Mouse (Mus musculus) megakaryocyte-erythroid progenitor cell, adult 5-6 weeks (primary cell): ENCODE measurements around the gene Sapcd1. TPM values are rescaled to one million over a fixed set of nuclear protein-coding genes. Genes with fewer than 3 reads are reported as not detected.
A peak's percentile ranks its signal among the peaks of the same experiment; 100 is the strongest.
"Not testable (repeated sequence)": the region's sequence is repeated elsewhere in the genome, so short reads cannot be mapped to it uniquely, and the experiment has no call there.

ENCODE experiments used
- ATAC-seq: replicated peaks from 2 replicates; pipeline ENCODE4 v1.8.0; 2016; ENCODE audit warnings: mild to moderate bottlenecking, inconsistent platforms; ENCODE audit not compliant: severe bottlenecking, poor library complexity, low FRiP score, low TSS enrichment
- total RNA-seq, 2 experiments: library from RNA; stranded (forward) in 1 of 2; stranded (reverse) in 1 of 2; fragments of 200-1000, 215-1000 nt in 1 of 2; fragments of >200 nt in 1 of 2; fragmentation: Nextera tagmentation in 1 of 2; gene quantifications; 2 replicates each; pipeline ENCODE4 v1.2.3; 2014 to 2017

The Sapcd1 gene
- total RNA-seq, 2 experiments from 2014 or later = 14.7 TPM; not detected in 1

DNA sequence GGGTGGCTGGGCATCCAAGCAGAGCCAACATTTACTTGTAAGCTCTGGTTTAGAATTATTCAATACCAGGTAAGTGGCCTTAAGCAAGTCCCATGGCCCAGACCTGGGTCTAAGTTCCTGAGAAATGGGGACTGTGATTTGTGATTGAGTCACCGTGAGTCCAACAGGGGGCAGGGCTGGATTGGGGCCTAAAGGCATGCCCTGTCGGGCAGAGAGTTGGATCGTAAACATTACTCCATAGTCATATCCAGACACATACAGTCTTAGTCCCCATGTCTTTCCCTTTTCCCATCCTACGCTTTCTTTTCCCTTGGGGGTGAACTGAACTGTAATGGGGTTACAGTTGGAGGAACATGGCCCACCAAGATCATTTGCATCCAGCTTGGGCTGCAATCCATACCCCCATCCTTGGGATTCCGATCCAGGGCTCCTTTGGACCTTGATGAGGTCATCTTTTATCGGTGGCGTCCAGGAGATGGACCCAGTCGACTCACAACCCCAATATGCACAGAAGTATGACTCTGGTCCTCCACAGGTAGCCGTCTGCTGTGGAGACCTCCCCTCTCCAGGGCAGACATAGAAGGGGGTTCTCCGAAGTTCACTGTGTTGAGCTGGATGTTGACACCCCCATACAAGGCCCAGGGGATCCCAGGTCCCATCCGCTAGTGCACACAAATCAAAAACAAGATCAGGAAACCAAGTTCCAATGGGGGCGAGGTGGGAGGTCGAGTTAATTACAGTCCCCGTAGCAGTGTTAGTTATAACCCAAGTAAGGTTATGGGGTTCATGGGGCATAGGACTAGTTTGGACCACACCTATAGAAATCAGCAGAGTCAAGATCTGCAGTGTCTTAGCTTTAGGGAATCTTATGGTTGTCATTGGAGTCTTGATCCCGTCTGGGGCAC lies 29.0 kb downstream of the Sapcd1 start:
- no peak for ATAC-seq

DNA sequence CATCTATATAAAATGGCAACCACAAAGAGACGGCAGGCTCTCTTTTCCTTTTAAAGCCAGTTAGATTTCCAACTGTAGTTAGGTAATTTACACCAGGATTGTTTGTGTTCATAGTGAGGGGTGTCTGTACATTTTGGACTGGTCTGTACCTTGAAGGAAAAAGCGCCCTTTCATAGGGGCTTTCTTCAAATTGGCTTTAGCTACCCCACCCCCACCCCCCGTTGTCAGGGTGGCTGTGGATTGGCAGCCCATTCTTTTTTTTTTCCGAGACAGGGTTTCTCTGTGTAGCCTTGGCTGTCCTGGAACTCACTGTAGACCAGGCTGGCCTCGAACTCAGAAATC lies 30.7 kb downstream of the Sapcd1 start:
- ATAC-seq = no peak

DNA sequence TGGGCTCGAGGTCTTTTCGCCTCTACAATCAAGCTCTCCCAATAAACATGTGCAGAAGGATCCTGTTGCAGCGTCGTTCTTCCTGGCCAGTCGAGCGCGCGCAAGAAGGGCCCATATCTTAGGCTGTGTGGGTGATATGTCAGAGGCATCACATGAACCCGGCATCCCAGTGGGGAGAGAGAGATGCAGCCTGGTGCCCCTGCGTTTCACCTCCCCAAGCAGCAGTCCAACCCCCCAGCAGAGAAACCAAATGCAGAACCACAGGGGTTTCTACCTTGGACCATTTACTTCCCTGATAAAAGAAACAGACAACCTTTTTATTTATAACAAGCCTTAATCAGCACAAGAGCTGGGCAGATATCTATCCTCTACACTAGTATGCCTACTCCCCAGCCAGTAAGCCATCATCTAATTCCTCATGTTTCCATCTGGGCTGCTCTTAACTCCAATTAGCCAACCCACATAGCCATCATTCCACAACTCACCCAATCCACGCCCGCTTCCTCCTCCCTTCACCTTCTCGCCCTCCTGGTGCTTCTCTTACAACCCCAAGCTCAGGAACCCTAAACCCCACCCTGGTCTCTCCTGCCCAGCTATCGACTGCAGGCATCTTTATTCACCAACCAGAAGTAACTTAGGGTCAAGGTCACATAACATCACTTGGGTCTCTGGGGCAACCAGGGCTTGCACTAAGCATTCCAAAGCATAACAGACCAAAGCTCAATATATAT lies 31.2 kb downstream of the Sapcd1 start:
- ATAC-seq = no peak

DNA sequence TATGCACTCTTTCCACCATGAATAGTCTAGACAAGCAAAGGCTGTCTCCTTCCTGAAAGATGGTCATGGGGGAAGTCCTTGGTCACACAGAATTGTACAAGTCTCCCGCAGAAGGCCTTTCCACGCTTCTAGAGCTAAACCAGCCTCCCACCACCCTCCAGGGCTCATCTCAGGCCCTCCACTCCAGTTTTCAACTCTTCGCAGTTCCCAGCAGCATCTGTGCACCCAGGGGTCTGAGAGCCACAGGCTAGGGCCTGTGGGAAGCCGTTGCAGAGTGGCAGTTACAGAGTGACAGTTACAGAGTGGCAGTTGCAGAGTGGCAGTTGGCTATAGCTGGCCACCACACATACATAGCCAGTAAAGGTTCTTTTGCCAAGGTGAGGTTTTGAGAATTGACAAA lies 31.9 kb downstream of the Sapcd1 start:
- ATAC-seq = not testable (repeated sequence)

DNA sequence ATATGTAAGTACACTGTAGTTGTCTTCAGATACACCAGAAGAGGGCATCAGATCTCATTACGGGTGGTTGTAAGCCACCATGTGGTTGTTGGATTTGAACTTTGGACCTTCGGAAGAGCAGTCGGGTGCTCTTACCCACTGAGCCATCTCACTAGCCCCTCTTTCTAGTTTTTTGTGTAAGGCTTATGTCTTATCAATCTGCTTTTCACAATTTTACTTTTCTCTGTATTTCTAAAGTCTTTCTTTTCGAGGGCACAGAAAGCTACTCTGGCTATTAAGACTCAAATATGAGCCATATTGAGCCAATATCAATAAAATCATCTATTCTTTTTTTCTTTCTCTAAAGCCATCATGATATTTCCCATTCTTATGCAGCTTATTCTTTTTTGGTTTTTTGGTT lies 32.6 kb downstream of the Sapcd1 start:
- ATAC-seq = not testable (repeated sequence)

DNA sequence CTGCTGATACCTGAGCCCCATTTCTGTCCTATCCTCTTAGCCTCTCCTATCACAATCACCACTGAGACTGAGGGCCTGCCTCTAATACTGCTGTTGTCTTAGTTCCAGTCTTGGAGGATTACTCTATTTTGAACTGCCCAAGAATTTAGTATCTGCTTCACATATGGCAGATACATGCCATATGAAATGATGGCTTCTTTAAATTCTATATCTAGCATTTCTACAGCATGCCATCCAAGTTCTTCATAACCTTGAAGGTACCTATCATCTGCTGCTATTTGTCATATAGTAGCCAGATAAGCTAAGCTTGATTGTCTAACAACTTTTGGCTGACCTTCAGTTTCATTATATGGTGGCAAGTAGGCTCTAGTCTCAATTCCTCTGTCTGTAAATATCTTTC lies 33.1 kb downstream of the Sapcd1 start:
- no peak for ATAC-seq

DNA sequence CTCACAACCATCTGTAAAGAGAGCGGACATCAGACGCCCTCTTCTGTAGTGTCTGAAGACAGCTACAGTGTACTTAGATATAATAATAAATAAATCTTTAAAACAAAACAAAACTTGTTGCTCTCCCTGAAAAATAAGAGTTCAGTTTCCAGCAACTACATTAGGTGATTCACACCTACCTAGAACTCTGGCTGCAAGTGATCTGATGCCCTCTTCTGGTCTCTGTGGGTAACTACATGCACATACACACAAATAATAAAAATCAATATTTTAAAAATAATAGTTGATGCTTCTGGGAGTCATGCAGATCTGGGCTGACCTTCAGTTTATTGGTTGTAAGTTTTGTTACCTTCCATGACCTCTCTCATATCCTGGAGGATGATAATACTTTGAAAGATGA lies 43.6 kb downstream of the Sapcd1 start:
- ATAC-seq = no peak

DNA sequence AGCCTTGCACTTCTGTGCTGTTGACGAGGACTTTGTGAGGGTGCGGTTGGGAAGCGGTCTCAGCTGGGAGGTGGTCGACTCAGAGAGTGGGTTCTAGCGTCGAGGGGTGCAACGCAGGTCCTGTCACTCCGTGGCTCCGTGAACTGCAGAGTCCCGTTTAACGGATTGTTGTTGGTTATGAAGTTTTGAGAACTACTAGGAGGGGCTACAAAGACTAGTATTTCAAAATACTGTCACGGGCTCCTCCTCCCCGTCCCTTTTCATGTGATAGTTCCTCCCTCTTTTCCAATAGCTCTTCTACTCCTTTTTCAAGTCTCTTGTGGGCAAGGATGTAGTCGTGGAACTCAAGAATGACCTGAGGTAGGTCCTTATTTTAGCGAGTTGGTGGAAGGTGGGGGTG lies 45.5 kb downstream of the Sapcd1 start:
- ATAC-seq = peak; percentile 27

DNA sequence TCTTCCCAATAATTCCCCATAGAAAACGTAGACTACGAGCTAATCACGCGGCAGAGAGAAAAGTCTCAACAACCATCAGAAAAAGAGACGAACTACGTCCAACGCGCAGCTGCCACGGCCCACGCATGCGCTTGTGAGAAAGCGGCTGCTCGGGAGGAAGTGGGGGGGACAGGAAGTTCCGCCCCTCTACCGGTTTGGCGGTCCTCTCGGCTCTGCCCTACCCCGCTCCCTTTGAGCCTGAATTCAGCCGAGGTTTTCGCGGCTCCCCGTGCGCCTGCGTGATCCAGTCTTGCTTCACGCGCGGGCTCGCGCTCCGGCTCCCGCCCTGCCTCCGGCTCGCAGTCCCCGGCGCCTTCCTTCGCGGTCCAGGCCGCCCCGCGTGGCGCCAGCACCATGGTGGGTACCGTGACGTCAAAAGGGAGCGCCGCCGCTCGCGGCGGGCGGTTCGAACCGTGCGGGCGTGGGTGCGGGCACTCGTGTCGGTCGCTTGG lies 46.1 kb downstream of the Sapcd1 start, which contains the start of gene Lsm2:
Gene Lsm2 (plus strand): TSS at position 173 of the 491 bp plus-strand sequence.
- peak; percentile 80 for ATAC-seq

DNA sequence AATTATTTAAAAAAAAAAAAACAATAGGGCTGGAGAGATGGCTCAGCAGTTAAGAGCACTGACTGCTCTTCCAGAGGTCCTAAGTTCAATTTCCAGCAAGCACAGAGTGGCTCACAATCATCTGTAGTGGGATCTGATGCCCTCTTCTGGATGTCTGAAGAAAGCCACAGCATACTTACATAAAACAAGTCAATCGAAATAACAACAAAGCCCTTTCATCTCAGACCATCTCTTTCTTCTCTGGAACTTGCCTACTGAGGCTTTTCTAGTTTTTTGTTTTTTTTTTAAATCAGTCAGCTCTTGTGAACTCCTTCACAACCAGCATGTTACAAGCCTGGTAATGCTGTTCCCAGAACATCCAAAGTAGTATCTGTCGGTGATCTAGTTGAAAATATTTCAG lies 47.2 kb downstream of the Sapcd1 start:
- no peak for ATAC-seq

DNA sequence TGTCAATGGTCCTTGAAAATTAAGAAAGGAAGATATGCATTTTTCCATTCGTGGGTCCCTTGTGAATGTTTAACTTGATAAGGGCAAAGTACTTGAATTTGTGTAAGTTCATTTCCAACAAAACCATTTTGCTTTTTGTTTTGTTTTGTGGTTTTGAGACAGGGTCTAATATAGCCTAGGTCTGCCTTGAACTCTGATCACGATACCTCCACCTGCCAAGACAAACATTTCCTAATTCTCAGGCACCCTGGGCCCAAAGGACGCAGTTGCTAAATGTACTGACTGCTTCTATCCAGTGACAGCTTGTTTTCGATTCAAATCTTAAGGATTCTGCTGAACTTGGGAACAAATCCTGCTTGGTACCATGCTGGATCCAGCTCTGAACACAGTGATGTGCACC lies 48.2 kb downstream of the Sapcd1 start:
- ATAC-seq = no peak

DNA sequence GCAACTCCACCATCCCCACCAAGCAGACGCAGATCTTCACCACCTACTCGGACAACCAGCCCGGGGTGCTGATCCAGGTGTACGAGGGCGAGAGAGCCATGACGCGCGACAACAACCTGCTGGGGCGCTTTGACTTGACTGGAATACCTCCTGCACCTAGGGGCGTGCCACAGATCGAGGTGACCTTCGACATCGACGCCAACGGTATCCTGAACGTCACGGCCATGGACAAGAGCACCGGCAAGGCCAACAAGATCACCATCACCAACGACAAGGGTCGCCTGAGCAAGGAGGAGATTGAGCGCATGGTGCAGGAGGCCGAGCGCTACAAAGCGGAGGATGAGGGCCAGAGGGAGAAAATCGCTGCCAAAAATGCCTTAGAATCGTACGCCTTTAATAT lies 49.6 kb downstream of the Sapcd1 start:
- no peak for ATAC-seq

DNA sequence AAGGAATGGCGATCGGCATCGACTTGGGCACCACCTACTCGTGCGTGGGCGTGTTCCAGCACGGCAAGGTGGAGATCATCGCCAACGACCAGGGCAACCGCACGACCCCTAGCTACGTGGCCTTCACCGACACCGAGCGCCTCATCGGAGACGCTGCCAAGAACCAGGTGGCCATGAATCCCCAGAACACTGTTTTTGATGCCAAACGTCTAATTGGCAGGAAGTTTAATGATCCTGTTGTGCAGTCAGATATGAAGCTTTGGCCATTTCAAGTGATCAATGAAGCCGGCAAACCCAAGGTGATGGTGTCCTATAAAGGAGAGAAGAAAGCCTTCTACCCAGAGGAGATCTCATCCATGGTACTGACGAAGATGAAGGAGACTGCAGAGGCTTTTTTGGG lies 50.8 kb downstream of the Sapcd1 start:
- ATAC-seq = no peak

Other genes with a start within 250 kb of the Sapcd1 start
Only the 30 nearest of the 46 such genes appear.
- gene Gm20547, start 146.0 kb downstream of the Sapcd1 start, total RNA-seq (2014; fragmentation: Nextera tagmentation) = not detected in 2 replicates
- gene Gm20547, start 146.0 kb downstream of the Sapcd1 start, total RNA-seq (2017) = not detected in 2 replicates
- 8.6 TPM in 1 of 2 replicates, not detected in the other for gene C2, start 129.8 kb downstream of the Sapcd1 start, total RNA-seq (2014; fragmentation: Nextera tagmentation)
- 5.7 and 7.4 TPM in 2 replicates for gene C2, start 129.8 kb downstream of the Sapcd1 start, total RNA-seq (2017)
- gene Ehmt2, start 129.5 kb downstream of the Sapcd1 start, total RNA-seq (2014; fragmentation: Nextera tagmentation) = 86.2 and 86.5 TPM in 2 replicates
- 72.7 and 83.8 TPM in 2 replicates for gene Ehmt2, start 129.5 kb downstream of the Sapcd1 start, total RNA-seq (2017)
- not detected in 2 replicates for gene Slc44a4, start 113.5 kb downstream of the Sapcd1 start, total RNA-seq (2014; fragmentation: Nextera tagmentation)
- not detected in 2 replicates for gene Slc44a4, start 113.5 kb downstream of the Sapcd1 start, total RNA-seq (2017)
- 5.2 and 7.0 TPM in 2 replicates for gene Neu1, start 96.8 kb downstream of the Sapcd1 start, total RNA-seq (2014; fragmentation: Nextera tagmentation)
- gene Neu1, start 96.8 kb downstream of the Sapcd1 start, total RNA-seq (2017) = 3.7 and 5.4 TPM in 2 replicates
- 13.6 and 28.5 TPM in 2 replicates for gene Hspa1b, start 68.8 kb downstream of the Sapcd1 start, total RNA-seq (2014; fragmentation: Nextera tagmentation)
- 62.5 and 83.5 TPM in 2 replicates for gene Hspa1b, start 68.8 kb downstream of the Sapcd1 start, total RNA-seq (2017)
- gene Gm20481, start 58.1 kb downstream of the Sapcd1 start, total RNA-seq (2014; fragmentation: Nextera tagmentation) = not detected in 2 replicates
- not detected in 2 replicates for gene Gm20481, start 58.1 kb downstream of the Sapcd1 start, total RNA-seq (2017)
- 6.5 and 10.1 TPM in 2 replicates for gene Hspa1a, start 55.9 kb downstream of the Sapcd1 start, total RNA-seq (2014; fragmentation: Nextera tagmentation)
- 30.2 and 43.3 TPM in 2 replicates for gene Hspa1a, start 55.9 kb downstream of the Sapcd1 start, total RNA-seq (2017)
- not detected in 2 replicates for gene Hspa1l, start 55.3 kb downstream of the Sapcd1 start, total RNA-seq (2014; fragmentation: Nextera tagmentation)
- not detected in 2 replicates for gene Hspa1l, start 55.3 kb downstream of the Sapcd1 start, total RNA-seq (2017)
- 269 and 281 TPM in 2 replicates for gene Lsm2, start 46.2 kb downstream of the Sapcd1 start, total RNA-seq (2014; fragmentation: Nextera tagmentation)
- gene Lsm2, start 46.2 kb downstream of the Sapcd1 start, total RNA-seq (2017) = 34.8 and 79.7 TPM in 2 replicates
- gene Vars, start 27.0 kb downstream of the Sapcd1 start, total RNA-seq (2014; fragmentation: Nextera tagmentation) = 137 and 213 TPM in 2 replicates
- 226 and 342 TPM in 2 replicates for gene Vars, start 27.0 kb downstream of the Sapcd1 start, total RNA-seq (2017)
- gene Vwa7, start 11.4 kb downstream of the Sapcd1 start, total RNA-seq (2014; fragmentation: Nextera tagmentation) = 0.31 and 0.54 TPM in 2 replicates
- 0.15 and 0.19 TPM in 2 replicates for gene Vwa7, start 11.4 kb downstream of the Sapcd1 start, total RNA-seq (2017)
- 10.0 and 10.6 TPM in 2 replicates for gene Msh5, start 18.7 kb upstream of the Sapcd1 start, total RNA-seq (2014; fragmentation: Nextera tagmentation)
- 2.4 and 3.1 TPM in 2 replicates for gene Msh5, start 18.7 kb upstream of the Sapcd1 start, total RNA-seq (2017)
- gene Clic1, start 21.9 kb upstream of the Sapcd1 start, total RNA-seq (2014; fragmentation: Nextera tagmentation) = 126 and 137 TPM in 2 replicates
- gene Clic1, start 21.9 kb upstream of the Sapcd1 start, total RNA-seq (2017) = 137 and 183 TPM in 2 replicates
- gene Ddah2, start 31.0 kb upstream of the Sapcd1 start, total RNA-seq (2014; fragmentation: Nextera tagmentation) = 2.7 and 7.6 TPM in 2 replicates
- 4.6 and 21.4 TPM in 2 replicates for gene Ddah2, start 31.0 kb upstream of the Sapcd1 start, total RNA-seq (2017)
- gene Ly6g6c, start 37.4 kb upstream of the Sapcd1 start, total RNA-seq (2014; fragmentation: Nextera tagmentation) = not detected in 2 replicates
- not detected in 2 replicates for gene Ly6g6c, start 37.4 kb upstream of the Sapcd1 start, total RNA-seq (2017)
- gene Mpig6b, start 38.2 kb upstream of the Sapcd1 start, total RNA-seq (2014; fragmentation: Nextera tagmentation) = 0.32 TPM in 1 of 2 replicates, not detected in the other
- gene Mpig6b, start 38.2 kb upstream of the Sapcd1 start, total RNA-seq (2017) = not detected in 2 replicates
- gene Ly6g6e, start 48.9 kb upstream of the Sapcd1 start, total RNA-seq (2014; fragmentation: Nextera tagmentation) = not detected in 2 replicates
- not detected in 2 replicates for gene Ly6g6e, start 48.9 kb upstream of the Sapcd1 start, total RNA-seq (2017)
- gene Ly6g6d, start 50.0 kb upstream of the Sapcd1 start, total RNA-seq (2014; fragmentation: Nextera tagmentation) = not detected in 2 replicates
- not detected in 2 replicates for gene Ly6g6d, start 50.0 kb upstream of the Sapcd1 start, total RNA-seq (2017)
- gene Ly6g6f, start 57.6 kb upstream of the Sapcd1 start, total RNA-seq (2014; fragmentation: Nextera tagmentation) = not detected in 2 replicates
- not detected in 2 replicates for gene Ly6g6f, start 57.6 kb upstream of the Sapcd1 start, total RNA-seq (2017)
- 62.9 and 76.7 TPM in 2 replicates for gene Abhd16a, start 61.2 kb upstream of the Sapcd1 start, total RNA-seq (2014; fragmentation: Nextera tagmentation)
- 38.5 and 46.7 TPM in 2 replicates for gene Abhd16a, start 61.2 kb upstream of the Sapcd1 start, total RNA-seq (2017)
- not detected in 2 replicates for gene Ly6g5c, start 80.3 kb upstream of the Sapcd1 start, total RNA-seq (2014; fragmentation: Nextera tagmentation)
- gene Ly6g5c, start 80.3 kb upstream of the Sapcd1 start, total RNA-seq (2017) = not detected in 2 replicates
- gene Ly6g5b, start 87.4 kb upstream of the Sapcd1 start, total RNA-seq (2014; fragmentation: Nextera tagmentation) = 0.42 and 1.1 TPM in 2 replicates
- gene Ly6g5b, start 87.4 kb upstream of the Sapcd1 start, total RNA-seq (2017) = 0.99 TPM in 1 of 2 replicates, not detected in the other
- 30.4 and 31.5 TPM in 2 replicates for gene Gpank1, start 93.4 kb upstream of the Sapcd1 start, total RNA-seq (2014; fragmentation: Nextera tagmentation)
- 36.2 and 37.7 TPM in 2 replicates for gene Gpank1, start 93.4 kb upstream of the Sapcd1 start, total RNA-seq (2017)
- gene Csnk2b, start 94.0 kb upstream of the Sapcd1 start, total RNA-seq (2014; fragmentation: Nextera tagmentation) = 340 and 451 TPM in 2 replicates
- 319 and 482 TPM in 2 replicates for gene Csnk2b, start 94.0 kb upstream of the Sapcd1 start, total RNA-seq (2017)
- 0.70 and 6.3 TPM in 2 replicates for gene D17H6S53E, start 98.4 kb upstream of the Sapcd1 start, total RNA-seq (2014; fragmentation: Nextera tagmentation)
- 4.4 and 9.0 TPM in 2 replicates for gene D17H6S53E, start 98.4 kb upstream of the Sapcd1 start, total RNA-seq (2017)
- not detected in 2 replicates for gene Apom, start 104.0 kb upstream of the Sapcd1 start, total RNA-seq (2014; fragmentation: Nextera tagmentation)
- gene Apom, start 104.0 kb upstream of the Sapcd1 start, total RNA-seq (2017) = not detected in 2 replicates
- gene Bag6, start 107.2 kb upstream of the Sapcd1 start, total RNA-seq (2014; fragmentation: Nextera tagmentation) = 158 TPM in 2 replicates
- gene Bag6, start 107.2 kb upstream of the Sapcd1 start, total RNA-seq (2017) = 63.3 and 105 TPM in 2 replicates
- gene Prrc2a, start 136.9 kb upstream of the Sapcd1 start, total RNA-seq (2014; fragmentation: Nextera tagmentation) = 392 and 430 TPM in 2 replicates
- 44.9 and 47.1 TPM in 2 replicates for gene Prrc2a, start 136.9 kb upstream of the Sapcd1 start, total RNA-seq (2017)
- not detected in 2 replicates for gene Aif1, start 148.1 kb upstream of the Sapcd1 start, total RNA-seq (2014; fragmentation: Nextera tagmentation)
- gene Aif1, start 148.1 kb upstream of the Sapcd1 start, total RNA-seq (2017) = 7.4 TPM in 1 of 2 replicates, not detected in the other